Mouse (Mus musculus) T-helper 2 cell (primary cell): ENCODE results near the gene Zfp366.

Experiments
- in situ Hi-C: fragments of 300-600 bp; cut with MboI, MseI; formaldehyde crosslinking; loops from one replicate; pipeline ENCODE4 v1.15.1; 2025; ENCODE audit warnings: high pct_unique_total_duplicates

The Zfp366 gene

DNA sequence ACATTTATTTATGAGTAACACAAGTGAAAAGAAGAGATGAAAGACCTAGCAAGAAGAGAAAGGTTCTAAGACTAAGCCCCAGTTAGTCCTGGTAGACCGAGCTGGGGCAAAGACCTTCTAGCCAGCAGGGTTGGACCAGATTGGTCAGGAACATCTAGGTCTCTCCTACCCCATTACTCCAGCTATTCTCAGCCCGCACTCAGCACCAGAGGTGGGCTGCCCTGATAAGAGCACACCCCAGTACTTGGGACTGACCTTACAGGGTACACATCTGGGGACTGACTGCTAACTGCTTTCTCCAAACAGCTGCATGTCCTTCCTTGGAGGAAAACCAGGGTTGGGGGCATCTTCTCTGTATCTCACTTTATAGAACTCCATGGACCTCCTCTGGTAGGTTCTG lies 66.2 kb downstream of the Zfp366 start:
- in situ Hi-C loops = no loop called here

DNA sequence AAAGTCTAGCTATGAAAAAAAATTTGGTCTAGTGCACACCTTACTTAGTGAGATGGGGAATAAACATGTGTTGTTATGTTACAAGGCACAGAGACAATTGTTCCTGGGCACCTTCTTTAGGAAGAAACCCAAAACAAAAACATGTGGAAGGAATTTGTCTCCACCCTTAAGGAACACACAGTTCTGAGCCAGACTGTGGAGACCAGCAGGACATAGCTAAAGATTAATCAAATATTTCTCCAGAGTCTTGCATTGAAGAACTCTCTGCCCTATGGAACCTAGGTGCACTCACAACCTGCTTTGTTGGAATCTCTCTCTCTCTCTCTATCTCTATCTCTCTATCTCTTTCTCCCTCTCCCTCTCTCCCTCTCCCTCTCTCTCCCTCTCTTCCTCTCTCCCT lies 69.6 kb downstream of the Zfp366 start:
- in situ Hi-C loops = no loop called here

DNA sequence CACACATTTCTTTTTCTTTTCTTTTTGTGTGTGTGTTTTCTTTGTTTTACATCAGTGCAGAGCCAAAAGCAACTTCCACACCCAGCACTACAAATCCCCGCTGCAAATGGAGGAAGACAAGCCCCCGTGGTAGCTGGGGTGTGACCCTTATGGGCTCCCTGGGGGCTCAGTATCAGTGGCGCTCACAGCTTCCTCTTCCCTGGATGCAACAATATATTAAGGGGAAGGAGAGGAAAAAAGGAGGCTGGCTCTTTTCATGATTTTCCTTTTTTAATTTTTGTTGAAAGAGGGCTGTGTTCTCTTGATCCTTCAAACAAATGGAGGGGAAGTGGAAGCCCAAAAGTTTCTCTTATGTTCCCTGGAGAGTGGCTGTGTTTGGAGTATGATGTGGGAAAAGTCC lies 70.2 kb downstream of the Zfp366 start:
- in situ Hi-C loops = no loop called here

DNA sequence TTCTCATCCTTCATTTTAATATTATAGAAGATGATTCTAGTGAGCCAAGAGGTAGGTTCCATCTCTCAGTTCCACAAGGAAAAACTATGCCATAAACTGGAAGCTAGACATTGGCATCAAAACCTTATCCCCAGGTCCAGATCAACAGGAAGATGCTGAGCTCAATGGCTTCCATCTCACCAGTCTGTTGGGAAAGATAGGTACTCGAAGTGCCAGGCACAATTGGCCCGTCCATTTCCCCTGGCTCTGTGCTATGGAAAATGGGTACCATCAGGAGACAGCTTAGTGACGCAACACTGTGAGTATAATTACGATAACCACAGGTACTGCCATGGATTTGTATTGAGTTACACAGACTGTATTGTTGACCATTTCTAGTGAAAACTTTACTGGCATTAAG lies 72.3 kb downstream of the Zfp366 start:
- in situ Hi-C loops = no loop called here

DNA sequence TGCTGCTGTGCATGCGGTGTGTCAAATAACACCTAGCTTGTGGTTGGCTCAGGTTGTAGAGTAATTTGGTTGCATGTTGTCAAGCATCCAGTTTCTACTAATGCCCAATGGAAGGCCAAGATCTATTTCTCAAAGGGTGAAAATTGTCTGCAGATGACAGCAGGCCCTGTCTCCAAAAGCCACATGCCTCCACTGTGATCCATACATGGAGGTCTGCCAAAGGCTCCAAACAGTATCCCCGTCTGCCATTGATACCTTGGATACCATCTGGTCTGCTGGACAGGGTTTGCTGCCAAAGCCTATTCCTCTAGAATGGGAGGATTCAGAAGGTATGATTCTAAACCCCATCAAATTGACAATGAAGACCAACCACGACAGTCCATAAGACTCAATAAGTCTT lies 74.1 kb downstream of the Zfp366 start:
- in situ Hi-C loops = no loop called here

DNA sequence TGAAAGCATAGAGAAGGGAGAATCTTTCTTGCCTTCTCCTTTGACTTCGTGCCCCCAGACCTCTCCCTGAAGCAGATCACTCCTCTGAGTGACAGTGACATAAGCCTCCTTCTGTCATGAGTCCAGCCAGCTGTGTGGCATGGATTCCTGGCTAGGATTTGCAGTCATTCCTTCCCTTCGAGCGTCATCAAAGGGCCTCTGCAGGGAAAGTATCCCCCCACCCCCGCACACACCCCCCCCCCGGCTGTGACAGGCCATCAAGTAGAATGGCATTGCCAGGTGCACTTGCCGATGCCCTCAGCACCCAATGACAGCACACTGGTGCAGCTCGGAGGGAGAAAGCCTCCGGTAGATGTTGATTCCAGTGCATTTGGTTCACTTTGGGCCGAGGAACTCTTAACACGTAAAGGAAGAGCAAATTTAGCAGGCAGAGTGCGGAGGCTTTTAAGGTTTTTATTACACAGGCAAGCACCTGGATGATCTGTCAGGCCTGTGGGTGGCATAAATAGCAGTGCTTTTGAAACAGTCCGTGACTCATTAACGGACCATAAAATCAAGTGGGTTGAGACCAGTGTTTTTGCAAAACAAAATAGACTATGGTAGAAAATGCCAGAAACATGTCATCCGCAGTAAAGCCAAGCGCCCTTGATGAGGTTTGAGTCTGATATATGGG lies 75.0 kb downstream of the Zfp366 start:
- in situ Hi-C loops = no loop called here

DNA sequence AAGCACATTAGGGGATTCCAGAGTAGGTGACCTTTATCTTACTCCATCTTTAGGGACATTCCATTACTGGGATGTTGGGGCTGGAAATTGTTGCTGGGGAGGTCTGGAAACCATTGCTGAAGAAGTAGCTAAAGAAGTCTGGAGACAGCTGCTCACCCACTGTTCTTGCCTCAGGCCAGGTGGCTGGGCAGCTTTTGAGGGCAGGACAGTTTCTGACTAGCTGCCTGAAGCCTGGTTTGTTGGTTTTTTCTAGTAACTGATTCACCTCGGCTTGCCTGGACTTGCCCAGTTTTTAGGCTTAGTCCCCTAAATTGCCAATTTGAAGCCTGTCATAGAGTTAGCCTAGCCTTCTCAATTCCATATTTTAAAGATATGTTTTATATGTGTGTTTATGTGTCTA lies 77.8 kb downstream of the Zfp366 start:
- in situ Hi-C loops = no loop called here

DNA sequence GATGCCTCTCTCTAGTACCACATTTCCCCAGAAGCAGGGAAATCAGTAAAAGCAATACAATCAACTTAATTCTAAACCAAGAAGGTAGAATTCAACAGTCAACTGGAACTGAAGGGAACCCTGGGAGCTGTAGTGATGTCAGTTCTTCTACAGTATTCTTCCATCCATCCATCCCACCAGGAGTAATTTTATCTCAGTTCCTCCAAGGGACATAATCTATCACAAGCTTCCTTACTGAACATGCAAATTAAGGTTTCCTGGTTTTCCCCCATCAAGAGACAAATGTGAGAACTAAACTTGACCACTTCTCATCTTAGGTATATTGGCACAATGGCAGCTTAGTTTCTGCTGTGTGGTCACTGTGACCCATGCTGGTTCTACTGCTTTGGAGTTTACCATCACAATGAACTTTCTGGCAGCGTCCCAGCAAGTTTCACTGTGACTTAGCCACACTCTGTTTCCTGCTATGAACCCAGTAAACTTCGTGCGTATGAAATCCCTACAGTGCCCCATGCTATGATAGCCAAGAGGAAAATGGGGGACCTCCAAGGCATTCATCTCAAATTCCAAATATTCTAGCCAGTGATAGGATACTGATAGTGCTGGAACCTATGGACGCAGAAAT lies 78.6 kb downstream of the Zfp366 start:
- in situ Hi-C loops = no loop called here

DNA sequence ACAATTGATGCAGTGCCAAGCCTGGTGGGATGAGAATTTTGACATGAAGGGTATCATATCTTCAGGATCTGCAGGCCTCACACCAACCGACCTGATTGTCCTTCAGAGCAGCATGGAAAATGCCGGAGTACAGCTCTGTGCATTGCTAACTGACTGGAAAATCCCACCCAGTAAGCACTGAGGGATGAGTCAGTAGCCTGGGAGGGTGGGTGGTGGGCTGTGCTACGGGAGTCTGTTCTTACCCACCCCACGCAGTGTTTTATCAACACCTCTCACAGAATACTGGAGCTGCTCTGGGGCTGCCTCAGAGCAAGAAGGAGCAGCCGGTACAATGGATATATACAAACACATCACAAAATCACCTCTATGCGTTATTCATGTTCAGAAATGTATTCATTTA lies 79.9 kb downstream of the Zfp366 start:
- in situ Hi-C loops = no loop called here

DNA sequence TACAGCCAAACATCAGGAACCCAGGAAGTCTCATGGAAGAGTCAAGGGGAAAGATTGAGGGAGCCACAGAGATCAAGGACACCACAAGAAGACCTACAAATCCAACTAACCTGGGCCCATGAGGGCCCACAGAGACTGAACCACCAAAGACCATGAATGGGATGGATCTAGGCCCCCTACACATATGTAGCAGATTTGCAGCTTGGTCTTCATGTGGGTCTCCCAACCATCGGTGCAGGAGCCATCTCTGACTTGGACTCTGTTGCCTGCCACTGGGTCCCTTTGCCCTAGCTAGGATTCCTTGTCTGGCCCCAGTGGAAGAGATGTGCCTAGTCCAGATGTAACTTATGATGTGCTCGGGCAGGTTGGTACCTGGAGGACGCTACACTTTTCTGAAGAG lies 87.4 kb downstream of the Zfp366 start:
- in situ Hi-C loops = no loop called here

DNA sequence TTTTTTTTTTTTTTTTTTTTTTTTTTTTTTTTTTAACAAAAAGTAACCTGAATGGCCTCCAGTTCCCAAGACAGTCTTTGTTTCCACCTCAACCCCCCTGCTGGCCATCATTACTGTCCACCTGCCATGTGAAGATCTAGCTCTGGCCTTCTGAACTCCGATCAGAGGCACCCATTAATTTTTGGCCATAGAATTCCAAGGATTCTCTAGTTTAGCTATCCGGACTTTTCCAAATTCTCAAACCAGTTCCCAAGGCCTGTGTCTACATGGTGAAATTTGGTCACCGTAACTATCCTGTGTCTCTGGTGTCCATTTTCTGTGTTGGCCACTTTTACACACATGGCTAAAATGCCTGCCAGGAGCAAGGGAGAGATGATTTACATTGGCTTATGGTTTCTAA lies 92.9 kb downstream of the Zfp366 start:
- in situ Hi-C loops = no loop called here

DNA sequence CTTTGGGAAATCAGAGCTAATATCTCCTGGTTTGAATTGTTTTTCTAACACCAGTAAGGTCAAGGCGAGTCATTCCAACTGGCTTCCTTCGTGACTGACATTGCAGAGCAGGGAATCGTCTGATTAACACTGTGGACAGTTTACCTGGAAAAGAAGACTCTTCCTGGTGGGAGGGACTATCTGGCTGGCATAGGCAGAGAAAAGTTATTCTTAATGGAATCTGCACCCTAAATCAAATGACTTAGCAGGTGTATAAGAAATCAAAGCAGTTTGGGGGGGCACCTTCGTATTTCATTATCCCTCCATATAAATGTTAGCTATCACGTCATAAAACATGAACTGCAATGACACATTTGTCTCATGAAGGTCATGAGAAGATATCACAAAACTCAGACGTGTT lies 93.9 kb downstream of the Zfp366 start:
- in situ Hi-C loops = no loop called here

DNA sequence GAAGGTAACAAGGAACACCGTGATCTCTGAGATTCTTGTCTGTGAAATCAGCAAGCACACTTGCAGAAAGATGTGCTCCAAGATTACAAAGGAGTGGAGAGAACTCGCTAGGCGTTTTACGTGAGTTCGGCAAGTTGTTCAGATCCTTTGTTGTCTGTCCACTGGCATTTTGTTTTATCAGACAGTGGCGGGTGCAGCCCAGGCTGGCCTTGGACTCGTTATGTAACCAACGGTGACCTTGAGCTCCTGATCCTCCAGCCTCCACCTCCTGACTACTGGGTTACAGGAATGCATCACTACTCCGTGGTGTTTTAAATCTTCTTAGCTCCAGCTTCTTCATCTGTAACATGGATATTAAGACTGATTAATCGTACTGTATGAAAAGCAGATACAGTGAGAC lies 94.7 kb downstream of the Zfp366 start:
- in situ Hi-C loops = no loop called here

DNA sequence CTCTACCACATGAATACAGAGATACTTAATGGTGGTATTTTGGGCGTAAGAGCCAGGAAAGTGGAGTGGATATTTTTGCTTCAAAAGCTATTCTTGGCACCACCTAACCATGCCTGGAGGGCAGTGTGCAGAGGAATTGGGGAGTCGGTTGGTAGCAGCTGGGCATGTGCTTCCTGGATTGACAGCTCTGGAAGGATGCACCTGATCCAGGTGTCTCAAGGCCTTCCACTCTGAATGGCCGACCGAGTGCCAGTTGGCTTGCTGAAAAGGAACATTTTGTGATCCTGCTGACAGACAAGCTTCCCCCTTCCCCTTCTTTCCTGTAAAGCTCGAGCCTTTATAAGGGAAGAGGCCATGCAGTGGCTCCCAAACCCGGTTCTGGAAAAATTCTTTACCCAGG lies 98.3 kb downstream of the Zfp366 start:
- in situ Hi-C loops = no loop called here

DNA sequence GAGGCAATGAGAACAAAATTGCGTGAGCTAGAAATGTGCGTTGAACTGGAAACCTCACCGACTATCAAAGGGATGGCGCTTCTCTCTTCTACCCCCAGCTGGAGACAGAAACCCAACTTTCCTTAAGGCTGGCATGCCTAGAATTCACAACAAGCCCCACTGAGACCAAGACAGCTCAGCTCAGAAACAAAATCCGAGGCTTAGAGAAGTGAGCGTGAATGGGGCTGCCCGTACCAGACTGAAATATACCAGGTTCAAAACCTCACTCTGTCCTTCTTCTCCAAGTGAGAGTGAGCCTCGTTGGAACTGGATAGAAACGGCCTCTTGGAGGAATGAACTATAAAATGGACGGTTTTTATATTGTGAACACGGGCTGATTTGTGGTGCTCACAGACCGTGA lies 99.3 kb downstream of the Zfp366 start:
- in situ Hi-C loops = no loop called here

DNA sequence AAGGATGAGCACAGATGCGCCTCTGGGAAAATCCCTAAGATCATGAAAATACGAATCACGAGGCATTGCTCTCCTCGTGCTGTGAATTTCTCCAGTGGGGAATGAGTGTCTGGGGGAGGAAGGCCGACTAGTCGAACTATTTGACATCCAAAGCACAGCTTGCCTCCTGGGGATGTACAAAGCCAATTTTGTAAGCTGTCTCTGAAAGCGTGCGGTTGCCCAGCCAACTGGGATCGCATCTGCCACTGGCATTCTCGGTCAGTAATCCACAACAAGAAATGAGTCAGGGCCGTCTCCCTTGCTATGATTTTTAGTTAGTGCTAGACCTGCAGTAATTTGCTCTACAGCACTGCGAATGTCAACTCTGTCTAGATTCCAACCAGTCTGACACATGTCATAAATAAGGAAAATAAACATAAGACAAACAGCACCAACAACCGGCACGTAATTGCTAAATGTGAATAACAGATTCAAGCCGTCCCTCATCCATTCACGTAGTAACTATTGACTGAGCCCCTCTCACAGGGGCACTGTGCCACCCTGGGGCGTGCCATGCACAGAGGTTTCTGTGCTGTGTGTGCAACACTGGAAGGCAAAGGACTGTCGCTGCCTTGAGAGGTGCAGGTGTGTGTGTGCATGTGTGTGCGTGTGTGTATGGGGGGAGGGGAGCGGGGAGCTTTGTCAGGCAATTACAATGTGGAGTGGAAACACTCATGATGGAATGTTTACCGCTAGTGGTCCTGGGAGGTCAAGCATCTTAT lies 100.0 kb downstream of the Zfp366 start:
- in situ Hi-C loops = no loop called here

DNA sequence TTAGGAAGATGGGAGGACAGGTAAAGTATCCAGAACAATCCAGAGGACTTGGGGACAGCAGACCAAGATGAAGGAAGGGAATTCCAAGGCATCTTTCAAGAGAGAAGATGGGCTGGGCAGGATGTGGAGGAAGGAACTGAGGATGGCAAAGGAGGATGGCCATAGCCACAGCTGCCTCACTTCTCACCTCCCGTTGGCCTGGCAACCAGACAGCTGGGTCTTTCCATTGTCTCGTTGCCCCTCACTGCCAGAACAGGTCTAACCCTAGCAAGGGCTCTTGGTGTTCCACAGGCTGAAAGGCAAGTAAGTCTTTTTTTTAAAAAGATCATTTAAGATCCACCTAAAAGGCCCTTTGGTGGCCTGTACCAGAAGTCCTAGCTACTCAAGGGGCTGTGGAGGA lies 100.6 kb downstream of the Zfp366 start:
- in situ Hi-C loops = no loop called here

DNA sequence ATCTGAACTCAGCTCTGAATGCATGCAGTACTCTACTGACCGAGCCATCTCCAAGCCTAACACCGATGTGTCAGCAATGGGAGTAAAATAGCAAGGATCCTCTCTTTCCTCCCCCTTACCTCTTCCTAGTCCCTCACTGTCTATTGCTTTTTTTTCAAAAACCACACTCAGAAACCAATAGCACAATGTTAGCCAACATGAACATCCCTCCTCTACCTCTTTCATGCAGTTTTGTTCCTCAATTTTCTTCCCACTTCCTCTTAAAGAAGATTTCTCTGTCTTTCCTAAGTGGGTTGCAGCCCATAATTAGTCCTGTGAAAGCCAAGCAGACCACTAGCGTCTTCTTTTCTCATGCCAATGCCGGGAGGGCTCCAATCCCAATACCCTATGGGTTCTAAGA lies 102.6 kb downstream of the Zfp366 start:
- in situ Hi-C loops = no loop called here

DNA sequence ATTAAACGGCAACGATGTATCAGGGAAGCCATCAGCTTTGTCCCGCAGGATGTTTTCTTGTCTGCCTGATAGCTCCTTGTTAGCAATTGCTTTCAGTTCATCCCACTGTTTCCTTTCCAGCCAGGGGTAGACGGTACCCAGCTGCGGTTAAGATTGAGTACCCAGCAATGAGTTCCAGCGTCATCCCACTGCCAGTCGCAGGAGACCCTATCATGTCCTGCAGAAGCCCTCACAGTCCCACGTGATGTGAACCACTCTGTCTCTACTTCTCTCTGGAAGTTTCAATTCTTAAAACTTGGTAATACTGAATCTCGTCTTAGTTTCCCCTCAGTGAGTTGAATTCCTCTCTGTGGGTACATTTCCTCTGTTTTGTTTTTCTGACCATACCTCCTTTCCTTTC lies 103.2 kb downstream of the Zfp366 start:
- in situ Hi-C loops = no loop called here

DNA sequence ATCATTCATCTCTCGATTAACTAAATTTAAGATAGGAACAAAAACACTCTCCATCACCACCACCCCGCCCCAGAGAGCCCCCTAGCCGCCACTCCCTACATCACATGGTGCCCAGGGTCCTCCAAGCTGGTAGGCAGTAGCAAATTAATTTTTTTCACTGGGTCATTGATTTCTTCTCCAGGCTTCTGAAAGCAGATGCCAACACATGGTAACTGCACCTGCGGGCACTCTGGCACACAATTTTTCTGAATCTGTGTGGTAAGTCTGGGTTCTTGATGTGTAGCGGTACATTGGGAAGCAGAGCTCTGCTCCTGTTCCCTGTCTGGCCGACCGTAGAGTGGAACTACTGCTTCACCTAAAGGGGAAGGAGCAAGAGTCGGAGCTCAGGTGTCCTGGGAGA lies 106.1 kb downstream of the Zfp366 start:
- in situ Hi-C loops = no loop called here

DNA sequence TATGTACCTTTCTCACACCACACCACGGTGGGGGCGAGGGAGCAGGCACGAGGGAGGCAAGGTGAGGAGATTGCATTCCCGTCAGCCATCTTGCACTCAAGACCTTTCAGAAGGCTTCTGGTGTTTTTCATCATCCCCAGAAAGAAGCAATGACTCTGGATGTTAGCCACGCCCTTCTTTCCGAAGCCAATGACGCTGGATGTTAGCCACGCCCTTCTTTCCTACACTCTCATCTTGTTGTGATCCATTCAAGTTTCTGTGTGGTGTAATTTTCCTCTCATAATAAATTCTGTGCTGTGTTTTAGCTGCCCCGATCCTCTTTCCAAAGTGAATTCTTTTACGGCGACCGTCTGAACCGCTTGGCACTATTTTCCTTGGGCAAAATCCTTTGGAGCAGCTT lies 109.6 kb downstream of the Zfp366 start:
- in situ Hi-C loops = no loop called here

DNA sequence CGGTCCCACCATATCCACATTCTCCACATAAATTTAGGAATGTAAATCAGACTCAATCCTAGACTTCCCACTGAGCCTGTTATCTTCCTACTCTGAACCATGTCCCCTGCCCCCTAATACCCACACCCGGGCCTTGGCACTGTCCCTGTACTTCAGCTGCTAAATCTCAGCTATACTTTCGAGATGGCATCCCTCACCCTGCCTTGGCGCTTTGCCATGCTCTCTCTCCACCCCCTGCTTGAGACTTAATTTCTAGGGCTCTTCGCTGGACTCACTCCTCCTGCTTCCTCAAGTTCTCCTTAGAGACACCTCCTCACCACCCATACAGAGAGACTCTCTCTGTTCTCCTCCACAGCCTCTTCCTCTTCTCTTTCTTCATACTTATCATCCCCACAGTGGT lies 115.3 kb downstream of the Zfp366 start:
- in situ Hi-C loops = no loop called here
